Mouse (Mus musculus) CD8-positive naive resting alpha-beta T cell, adult 57 days (primary cell): Measurements from ENCODE around the gene Rel. TPM values are rescaled to one million over a fixed set of nuclear protein-coding genes. Genes with fewer than 3 reads are reported as not detected.

Experiments
- total RNA-seq: library from RNA; stranded (reverse); gene quantifications from one replicate; pipeline ENCODE4 v1.2.4, GENCODE M21; 2023

The Rel gene
- total RNA-seq = 47.2 TPM

DNA sequence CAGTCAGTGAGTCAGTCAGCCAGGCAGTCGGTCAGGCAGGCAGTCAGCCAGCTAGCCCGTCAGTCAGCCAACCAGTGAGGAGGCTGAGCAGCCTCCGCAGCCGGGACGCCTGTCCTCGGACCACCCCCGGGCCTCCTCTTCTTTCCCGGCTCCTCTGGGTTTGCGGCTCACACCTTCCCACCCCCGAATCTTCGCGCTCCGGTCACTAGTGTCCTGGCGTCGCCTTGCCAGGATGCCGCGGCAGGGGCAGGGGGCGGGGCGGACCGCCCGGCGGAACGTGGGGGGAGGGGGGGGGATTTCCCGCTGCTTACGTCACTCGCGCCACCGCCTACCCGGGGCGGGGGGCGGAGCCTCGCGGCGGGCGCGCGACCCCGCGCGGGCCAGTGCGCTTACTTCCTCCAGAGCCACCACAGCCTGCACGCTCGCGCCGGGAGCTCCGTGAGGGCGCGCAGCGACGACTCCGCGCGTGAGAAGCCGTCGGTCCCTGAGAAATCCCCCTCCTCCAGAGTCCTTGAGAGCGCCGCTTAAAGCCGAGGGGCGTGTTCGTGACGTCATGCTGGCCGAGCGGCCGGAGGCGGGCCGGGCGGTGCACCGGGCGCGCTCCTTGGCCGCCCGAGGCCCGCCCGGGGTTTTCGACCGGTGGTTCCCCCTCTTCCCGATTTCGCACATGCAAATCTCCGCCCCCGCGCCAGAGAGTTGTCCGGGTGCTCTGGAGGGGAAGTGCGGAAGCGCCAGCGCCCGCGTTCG is at the start of gene Rel:
Gene Rel (minus strand): TSS at position 211 of the 747 bp plus-strand sequence.

Other genes starting within 250 kb of the Rel start
- gene 1700093K21Rik, start 249.8 kb downstream of the Rel start, total RNA-seq = not detected
- gene 0610010F05Rik, start 137.3 kb downstream of the Rel start, total RNA-seq = 4.6 TPM
- gene Pus10, start 105.3 kb downstream of the Rel start, total RNA-seq = 21.0 TPM
- 20.1 TPM for gene Pex13, start 105.0 kb downstream of the Rel start, total RNA-seq
- gene Papolg, start 124.3 kb upstream of the Rel start, total RNA-seq = 33.6 TPM